Mouse (Mus musculus): ENCODE data around the gene Plppr4.
A peak's percentile ranks its signal among the peaks of the same experiment; 100 is the strongest.

Gene Plppr4

DNA sequence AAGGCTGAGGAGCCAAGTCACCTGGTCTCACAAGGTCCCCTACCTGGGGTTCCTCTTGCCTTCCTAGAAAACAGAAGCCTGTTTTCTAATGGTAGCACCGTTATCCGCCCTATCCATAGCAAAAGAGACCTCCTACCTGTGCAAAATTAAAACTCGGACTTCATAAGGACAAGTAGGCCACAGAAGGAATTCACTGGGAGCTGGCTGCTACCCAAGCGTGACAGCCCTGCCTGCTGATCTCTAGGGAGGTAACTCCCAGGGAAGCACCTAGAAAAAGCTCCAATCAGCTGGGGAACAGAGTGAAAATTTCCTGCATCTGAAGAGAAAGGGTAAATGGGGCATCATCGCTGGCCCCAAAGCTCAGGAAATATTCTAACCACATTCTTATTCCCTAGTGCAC, at the start of gene Plppr4:
Gene Plppr4 (minus strand): TSS at position 349 of the 400 bp plus-strand sequence.
- no peak for DNase-seq

DNA sequence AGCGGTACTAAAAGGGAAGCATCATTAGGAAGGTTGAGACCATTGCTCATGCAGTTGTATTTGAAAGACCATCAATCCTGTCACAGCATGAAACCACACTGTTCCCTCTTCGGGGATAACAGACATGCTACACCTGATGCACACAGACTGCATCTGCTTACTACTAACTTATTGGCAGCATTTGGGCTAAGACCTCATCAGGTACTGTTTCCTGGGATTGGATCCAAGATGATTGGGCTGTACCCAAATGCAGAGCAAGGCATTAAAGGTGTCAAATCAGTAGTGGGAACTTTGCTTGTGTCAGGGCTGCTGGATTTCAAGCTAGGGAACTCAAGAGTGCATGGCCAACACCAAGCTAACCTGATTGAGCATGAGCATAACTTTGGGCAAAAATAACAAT, 45.1 kb upstream of the Plppr4 start:
- no peak for DNase-seq

DNA sequence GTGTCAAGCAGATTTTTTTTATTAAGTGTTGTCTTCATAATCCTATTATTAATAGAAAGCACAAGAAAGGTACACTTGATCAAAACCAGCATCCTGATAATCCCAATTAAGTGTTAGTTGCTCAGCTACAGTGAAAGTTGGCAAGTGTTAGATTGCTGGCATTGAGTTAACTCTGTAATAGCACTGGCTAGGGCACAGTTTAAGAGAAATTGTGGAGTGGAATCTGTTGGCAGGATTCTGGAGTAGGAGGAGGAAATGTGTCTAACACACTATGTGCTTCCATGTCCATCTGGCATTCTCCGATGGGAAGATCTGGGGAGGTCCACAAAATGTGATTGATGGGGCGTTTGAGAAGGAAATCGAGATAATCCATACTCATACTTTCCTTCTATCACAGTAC, 43.1 kb upstream of the Plppr4 start:
- no peak for DNase-seq

DNA sequence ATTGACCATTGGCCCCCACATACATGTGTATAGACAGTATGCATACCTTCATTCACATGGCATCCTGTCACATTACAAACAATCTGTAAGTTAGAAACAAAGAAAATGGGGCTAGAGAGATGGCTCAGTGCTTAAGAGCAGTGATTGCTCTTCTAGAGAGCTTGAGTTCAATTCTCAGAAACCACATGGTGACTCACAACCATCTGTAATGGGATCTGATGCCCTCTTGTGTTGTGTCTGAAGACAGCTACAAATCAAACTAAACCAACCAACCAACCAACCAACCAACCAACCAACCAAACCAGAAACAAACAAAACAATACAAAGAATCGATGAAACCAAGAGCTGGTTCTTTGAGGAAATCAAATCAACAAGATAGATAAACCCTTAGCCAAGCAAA, 5.4 kb upstream of the Plppr4 start:
- no peak for DNase-seq

DNA sequence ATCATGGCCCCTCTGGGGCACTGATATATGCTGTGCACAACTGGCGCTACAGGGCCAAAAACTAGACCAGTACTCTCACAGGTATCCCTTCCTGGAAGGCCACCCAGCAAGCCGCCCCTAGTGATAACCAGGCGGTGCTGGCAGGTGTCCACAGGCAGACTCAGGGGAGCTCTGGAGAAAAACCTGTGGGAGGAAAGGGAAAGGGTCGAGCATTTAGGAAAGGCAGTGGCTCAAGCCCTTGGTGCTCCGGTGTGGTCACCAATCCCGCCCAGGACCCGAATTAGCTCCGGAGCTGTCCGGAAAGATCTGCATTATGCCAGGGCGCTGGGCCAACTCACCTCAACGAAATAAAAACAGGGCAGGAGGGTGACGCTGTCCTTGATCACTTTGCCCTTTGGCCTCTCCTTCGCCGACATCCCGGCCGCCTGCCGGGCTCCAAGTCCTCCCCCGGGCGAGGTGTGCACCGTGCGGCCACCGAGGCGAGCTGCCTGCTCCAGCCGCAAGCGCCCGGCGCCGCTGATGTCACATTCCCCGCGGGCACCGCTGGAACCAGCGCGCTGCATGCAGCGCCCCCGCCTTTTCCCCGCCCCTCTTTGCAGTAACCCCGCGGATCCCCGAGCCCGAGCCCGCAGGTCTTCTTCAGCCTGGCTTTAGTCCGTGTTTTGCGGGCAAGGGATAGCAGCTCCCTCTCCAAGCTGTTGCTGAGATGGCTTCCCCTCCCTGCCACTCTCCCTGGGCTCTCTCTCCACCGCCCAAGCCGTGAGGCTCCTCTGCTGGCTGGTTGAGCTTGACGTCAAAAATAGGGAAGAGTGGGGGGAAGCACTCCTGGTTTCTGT, 772 bp downstream of the Plppr4 start:
- DNase-seq, result peak; percentile 77

DNA sequence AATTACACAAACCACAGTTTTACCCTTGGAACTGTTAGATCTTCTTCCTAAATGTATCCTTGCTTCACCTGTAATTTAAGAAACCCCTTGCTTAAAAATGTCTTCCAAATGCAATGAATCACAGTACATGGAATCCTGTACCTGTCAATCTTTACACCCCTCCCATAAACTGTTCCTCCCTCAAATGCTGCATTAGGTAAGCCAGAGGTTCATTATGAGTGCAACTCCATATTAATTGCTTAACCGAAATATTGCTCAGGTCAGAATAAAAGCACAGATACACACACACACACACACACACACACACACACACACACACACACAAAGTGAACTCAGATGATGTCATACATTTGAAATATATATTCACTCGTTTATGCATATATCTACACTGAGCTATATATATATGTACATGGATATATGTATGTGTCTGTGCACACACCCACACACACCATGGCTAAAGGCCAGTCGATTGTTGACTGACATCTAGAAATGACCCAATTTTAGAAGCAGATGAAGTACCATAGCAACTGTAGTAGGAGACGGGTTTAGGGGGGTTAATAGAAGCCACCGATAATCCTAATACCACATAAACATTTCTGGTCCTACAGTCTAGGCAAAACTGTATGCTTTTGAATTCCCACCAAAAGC, 1.6 kb downstream of the Plppr4 start:
- peak; percentile 29 for DNase-seq

DNA sequence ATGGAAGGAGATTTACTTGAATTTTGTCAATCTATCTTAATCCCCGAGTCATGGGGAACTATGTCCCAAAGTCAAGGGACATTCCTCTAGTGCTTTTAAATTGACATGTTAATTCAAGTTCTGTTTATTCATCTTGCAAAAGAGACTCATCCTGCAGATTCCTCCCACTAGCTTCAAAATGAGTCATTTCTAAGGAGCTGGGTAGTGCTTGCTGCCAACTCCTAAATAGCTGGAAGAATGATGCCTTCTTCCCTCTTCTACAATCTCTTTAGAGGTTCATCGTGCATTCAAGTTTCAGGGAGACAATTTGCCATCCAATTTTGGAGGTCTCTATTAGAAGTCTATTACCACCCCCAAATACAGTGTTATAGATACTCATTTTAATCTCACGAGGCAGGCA, 3.3 kb downstream of the Plppr4 start:
- no peak for DNase-seq

DNA sequence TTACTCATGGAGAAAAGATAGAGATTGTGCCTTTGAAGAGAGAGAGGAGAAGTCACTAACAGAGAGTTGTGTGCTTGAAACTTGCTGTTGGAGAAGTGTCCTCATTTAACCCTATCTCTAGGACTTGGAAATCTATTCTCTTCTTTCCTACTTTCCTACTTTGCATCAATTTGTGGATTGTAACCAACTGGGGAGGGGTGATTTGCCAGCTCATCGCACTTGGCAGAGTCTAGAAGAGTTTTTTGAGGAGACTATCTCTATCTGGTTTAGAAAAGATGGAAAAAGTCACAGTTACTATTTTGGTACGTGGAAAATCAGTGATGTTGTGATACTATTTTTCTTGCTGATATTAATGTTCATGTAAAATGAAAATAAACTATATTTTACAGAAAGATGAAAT, 6.7 kb downstream of the Plppr4 start:
- no peak for DNase-seq

DNA sequence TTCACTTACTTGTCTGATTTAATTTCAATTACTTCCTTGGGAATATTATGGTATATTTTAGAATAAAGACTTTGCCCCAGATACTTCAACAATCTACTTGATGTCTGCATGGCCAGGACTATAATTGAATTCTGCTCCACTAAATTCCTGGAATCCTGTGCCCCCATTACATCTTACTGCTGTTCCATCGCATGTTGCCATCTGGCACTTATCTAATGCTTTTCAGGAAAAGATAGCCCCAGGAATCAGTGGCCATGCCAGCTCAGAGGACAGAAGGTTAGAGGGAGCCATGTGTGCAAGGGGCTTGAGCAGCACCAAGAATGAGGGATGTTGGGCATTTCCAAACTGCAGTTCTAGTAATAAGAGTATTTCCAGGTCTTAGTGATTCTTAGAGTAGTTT, 14.3 kb downstream of the Plppr4 start:
- DNase-seq, result peak; percentile 62

DNA sequence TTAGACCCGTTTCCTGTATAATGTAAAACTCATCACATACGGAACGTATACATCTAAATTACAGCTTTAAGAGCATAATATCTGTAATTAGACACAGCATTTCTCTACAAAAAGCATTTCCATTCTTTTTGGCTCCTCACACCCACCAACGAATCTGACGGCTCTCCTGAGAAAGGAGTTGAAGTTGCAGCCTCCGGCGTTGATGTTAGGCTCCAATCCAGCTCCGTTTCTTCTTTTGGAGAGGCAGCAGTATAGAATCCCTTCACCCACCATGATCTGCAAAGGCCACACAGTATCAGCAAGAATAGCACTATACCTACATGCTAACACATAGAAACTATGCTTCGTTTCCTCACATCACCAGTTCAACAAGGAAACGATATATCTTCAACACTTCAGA, 29.2 kb downstream of the Plppr4 start:
- DNase-seq, result no peak

DNA sequence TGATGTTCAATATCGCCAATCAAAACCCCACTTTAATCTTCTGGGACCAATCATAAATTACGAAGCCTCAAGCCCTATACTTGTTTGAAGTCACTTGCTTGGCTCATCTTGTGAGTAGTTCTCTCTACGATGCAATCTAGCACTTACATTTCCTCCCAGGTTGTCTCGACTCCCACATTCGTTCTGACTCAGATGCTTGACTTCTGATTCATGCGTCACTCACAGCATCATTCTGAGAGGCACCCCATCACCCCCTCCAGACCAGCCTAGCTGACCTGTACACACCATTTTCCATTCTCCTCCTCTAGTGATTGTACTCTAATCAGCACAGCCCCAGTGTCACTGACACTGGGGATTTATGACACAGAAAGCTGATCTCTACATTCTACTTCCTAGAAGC, 31.2 kb downstream of the Plppr4 start:
- DNase-seq, result no peak

DNA sequence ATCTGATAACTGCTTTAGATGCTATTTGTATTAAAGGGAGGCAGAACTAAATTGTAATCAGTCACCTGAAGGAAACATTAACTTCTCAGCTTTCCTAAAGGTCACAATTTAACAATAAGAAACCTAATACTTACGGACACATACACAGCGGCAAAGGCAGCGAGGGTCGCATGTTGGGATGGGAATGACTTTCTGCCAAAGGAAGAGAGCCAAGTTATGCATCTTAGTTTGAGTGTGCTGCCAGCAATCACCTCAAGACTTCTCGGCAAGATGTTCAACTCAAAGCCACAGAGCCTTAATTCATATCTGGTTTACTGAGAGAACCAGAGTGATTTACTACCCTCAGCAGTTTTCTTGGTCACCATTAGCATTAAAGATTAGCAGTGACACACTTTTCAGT, 34.1 kb downstream of the Plppr4 start:
- no peak for DNase-seq

DNA sequence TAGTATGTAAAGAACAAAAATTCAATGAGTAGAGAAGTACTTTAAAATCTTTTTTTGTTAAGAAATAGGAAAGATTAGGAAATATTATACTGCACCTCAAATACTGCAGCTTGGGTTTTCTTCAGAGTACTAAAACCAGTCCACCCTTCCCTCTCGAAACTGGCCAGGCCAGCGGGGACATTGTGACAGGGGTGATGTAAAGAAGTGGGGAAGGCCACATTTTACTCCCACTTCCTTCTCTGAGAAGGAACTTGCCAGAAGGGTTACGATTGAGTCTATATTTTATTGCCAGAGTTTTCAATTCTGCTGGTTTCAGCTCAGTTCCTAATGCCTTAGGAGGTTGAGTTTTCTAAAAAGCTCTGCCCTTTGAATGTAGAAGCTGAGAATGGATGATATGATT, 41.0 kb downstream of the Plppr4 start:
- DNase-seq, result no peak

DNA sequence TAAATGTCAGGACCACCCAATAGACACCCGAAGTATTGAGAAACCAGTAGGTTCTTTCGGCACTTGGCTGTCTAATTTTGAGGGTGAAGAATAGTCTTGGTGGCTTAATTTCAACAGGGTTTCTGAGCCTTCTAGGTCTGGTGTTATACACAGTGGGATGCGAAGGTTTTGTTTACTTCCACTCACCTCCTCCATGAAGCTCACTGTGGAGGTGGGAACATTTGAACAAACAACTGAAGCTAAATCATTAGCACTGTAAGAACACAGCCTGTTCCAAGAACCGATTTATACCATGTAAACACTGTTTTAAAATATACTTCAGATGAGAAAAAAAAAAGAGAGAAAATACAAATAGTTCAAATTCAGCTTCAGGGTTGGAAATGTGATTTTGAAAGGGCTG, 47.3 kb downstream of the Plppr4 start:
- DNase-seq, result no peak

DNA sequence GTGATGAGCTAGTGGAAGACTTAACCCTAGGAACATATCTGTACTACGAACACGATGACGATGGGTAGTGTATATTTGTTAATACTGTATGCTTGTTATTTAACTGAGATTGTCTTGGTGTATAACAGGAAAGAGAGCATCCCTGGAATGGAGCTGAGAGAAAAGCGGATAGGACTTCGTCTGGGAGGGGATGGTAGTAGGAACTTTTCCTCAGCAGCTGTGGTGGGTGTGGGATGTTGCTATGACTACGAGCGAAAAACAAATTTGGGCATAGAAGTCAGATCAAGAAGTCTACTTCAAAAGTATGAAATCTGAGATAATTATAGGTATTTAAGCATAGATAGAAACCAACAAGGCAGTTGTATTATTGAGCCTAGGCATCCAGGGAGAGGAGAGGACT, 48.6 kb downstream of the Plppr4 start:
- DNase-seq, result no peak

DNA sequence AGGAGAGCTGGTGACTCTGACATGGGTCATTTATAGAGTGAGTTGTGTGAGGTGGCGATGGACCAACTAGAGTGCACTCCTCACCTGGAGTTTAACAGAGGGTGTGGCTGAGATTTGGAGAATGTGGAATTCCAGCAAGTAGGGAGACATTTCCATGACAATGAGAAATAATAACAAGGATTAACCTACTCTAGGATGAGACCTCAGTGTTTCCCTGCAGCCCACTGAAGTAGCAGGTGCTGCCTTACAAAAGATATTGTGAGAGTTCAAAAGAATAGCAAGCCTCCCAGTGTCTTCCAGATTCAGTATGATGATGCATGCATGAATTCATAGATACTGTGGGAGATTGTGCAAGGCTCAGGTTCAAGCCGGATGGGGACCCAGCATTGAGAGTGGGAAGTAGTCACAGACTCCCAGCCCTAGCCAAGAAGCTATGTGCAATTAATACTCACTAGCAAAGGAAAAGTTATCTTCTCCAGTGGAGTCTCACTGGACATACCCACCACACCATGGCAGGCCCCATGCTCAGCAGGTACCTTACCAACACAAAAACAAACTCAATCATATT, 49.8 kb downstream of the Plppr4 start:
- no peak for DNase-seq

DNA sequence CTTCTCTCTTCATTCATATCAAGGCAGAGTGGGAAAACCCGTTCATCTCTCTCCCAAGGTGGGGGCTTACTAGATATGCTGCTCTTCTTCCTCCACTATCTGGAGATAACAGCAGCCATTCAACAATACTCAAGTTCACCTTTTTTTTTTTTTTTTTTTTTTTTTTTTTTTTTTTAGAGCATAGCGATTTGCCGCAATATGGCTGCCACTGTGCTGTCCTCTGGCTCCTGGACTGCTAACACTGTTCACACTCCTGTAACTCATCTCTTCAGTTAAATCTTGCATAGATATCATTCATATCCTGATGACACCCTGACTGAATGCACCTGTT, 51.1 kb downstream of the Plppr4 start:
- no peak for DNase-seq

DNA sequence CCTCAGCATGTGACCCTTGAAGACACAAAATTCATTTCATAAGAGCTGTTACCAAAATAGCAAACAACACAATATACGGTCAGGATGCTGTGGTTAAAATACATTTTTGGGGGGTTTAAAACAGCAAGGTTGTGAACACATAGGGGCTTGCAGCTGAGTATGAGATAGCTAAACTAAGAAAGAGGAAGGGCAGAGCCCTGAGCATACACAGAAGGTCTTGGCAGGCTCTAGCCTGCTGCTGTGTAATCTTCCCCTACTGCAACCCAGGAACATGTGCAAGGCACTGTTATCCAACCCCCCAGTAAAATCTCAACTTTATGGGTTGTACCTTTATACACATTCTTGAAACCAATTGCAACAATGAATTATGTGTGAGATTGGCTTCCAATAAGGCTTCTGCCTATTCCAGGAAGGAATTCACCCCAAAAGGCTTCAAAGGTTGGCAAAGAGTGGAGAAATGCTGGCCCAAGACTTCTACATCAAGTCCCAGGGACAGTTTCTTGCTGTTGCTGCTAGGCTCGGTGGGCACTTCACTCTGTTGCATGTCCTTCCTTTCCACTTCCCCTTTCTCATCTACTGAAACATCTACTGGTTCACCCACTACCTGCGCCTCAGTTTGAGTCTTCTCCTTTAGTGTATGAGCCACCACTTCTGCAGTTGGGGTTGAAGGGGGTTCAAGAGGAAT, 51.6 kb downstream of the Plppr4 start:
- no peak for DNase-seq

DNA sequence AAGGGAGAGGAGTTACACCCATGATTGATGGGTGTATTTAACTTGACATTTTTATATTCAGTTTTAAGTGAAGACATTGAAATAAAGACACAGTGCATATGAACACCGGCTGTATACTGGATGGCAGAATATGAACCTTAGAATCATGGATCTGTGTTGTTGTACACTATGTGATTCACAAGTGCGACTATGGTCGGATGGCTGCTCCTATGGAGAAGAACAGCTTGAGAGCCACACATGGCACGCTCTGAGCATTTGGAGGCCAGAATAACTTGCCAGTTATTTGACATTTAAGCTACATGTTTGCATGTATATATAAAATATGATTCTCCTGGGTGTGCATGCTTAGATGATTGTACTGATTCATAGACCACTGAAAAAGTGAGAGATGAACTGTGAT, 53.1 kb downstream of the Plppr4 start:
- no peak for DNase-seq

DNA sequence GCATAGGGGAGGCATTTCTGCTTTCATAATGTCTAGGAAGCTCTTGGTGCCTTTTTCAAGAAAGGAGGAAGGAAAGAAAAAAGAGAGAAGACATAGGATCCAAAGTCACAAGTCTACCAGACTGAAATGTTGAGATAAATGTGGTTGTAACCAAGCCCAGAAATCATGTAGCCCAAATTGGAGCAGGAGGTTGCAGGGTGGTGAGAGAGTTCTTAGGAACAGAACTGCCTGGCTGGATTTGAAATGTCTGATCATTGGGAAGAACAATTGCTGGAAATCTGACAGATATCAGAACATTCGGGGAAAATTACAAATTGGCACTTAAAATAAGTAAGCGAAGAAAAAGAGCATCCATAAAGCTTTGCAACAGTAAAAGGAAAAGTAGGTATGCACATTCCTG, 56.6 kb downstream of the Plppr4 start:
- no peak for DNase-seq

DNA sequence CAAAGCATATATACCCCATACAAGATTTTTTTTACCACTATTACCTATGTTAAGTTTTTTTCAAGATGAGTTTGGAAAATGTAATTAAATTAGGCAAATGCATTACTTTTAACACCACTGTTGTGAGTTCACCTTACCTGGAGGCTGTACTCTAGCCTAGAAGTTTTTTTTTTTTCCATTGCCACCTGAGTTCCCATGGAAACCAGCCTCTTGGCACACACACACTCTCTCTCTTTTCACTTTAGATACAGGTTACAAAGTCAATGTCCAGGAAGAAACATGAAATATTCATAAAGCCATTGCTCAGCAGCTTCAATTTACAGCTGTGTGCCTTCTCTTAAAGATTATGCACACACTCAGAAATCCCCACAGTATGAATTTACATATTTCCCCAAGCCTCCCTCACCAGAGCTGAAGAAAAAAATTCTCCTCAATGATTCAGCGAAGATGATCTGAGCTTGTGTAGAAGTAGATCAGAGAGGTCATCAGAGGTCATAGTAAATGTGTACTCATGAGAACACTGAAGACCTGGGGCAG, 59.9 kb downstream of the Plppr4 start:
- no peak for DNase-seq

DNA sequence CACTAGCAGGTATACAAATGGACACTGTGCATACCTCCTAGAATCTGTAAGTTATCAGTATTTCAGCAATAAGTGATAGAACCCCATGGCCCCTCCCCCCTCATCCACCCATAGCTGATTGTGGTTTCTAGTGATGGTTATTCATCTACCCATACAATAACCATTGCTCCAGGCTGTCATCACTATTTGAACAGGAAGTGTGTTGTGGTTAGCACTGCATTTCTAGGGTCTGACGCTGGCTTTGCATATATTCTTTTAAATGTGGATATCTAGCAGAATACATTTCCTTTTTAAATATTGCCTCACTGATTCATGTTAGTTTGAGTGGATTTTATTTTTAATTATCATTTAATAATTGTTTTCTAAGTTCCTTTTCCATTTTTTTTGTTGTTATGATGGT, 62.9 kb downstream of the Plppr4 start:
- DNase-seq, result no peak

DNA sequence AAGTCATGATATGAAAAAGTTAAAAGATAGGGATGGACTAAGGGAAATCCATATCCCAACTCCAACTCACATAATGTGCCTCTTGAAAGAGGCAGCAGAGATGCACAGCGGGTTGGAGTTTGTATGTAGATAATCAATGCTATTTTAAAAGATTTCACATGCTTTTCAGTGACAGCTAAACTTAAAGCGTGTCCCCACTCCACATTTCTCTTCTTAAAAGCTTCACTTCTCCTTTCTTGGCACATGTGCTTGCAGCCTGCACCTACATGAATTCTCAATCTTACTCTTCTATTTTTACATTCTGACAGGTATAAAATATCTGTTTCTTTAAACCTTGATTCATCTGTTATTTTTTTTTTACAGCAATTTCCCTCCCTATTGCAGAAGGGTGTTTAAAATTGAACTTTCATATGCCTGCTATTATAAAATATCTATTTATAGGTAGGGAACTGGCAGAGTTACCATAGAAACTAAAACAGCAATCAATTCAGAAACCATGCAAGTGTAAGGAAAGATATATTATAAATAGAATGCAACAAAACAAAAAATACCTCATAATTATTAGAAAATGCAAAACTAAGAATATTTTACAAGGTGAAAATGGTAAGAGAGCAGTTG, 66.3 kb downstream of the Plppr4 start:
- DNase-seq, result no peak

Data from cerebellum, adult 9-11 months (tissue).